Mouse (Mus musculus) heart, embryonic 12.5 days (tissue): Measurements from ENCODE around the gene Cox17. TPM values are rescaled to one million over a fixed set of nuclear protein-coding genes. Genes with fewer than 3 reads are reported as not detected.

ENCODE experiments used
- ATAC-seq: fragments of 200-750 bp; cut with Nextera tagmentation; 2 replicates; pipeline ENCODE4 v1.8.0; 2017; ENCODE audit warnings: moderate TSS enrichment, moderate library complexity; ENCODE audit not compliant: insufficient number of reproducible peaks, low FRiP score
- H3K27ac ChIP-seq: fragments of 300-500 bp; sonication (generic); 2 replicates; pipeline ENCODE4 v1.5.1; 2016; ENCODE audit warnings: mild to moderate bottlenecking, moderate library complexity; ENCODE audit not compliant: poor library complexity, severe bottlenecking
- H3K27me3 ChIP-seq: fragments of 300-500 bp; sonication (generic); replicated peaks from 2 replicates; pipeline ENCODE4 v1.6.1; 2016; ENCODE audit warnings: mild to moderate bottlenecking, moderate library complexity
- H3K36me3 ChIP-seq: fragments of 300-500 bp; sonication (generic); 2 replicates; pipeline ENCODE4 v1.6.1; 2016; ENCODE audit warnings: mild to moderate bottlenecking, moderate library complexity
- H3K4me1 ChIP-seq: fragments of 300-500 bp; sonication (generic); replicated peaks from 2 replicates; pipeline ENCODE4 v1.6.1; 2016; ENCODE audit warnings: mild to moderate bottlenecking
- H3K4me2 ChIP-seq: fragments of 300-500 bp; sonication (generic); 2 replicates; pipeline ENCODE4 v1.6.1; 2016; ENCODE audit warnings: mild to moderate bottlenecking, moderate library complexity
- H3K4me3 ChIP-seq: fragments of 300-500 bp; sonication (generic); 2 replicates; pipeline ENCODE4 v1.5.1; 2016; ENCODE audit warnings: mild to moderate bottlenecking
- H3K9ac ChIP-seq: fragments of 300-500 bp; sonication (generic); 2 replicates; pipeline ENCODE4 v1.6.1; 2016; ENCODE audit warnings: mild to moderate bottlenecking, moderate library complexity
- H3K9me3 ChIP-seq: fragments of 300-500 bp; sonication (generic); replicated peaks from 2 replicates; pipeline ENCODE4 v1.6.1; 2016; ENCODE audit warnings: mild to moderate bottlenecking, moderate library complexity
- WGBS: fragments of 180-500 bp; shearing (Covaris S2); methylation state at CpG from one replicate; pipeline ENCODE4 v1.1.7; 2016; 5-methylcytosine and 5-hydroxymethylcytosine counted together
- polyA plus RNA-seq: library from polyadenylated mRNA; unstranded; fragments of >200 nt; fragmentation: Nextera tagmentation; extraction: Ambion mirVana; gene quantifications from 2 replicates; pipeline ENCODE4 v1.2.1, GENCODE M21; 2016

Gene Cox17
- polyA plus RNA-seq, 1 experiment from 2014 or later, result 301 TPM

- Histone ChIP-seq H3K27me3 (no peaks in the 10 kb centered on the region), H3K4me1 (peaks cover 24% of the 10 kb centered on the region), H3K4me3 (no peak overlapping the region), H3K36me3 (no peaks in the 10 kb centered on the region), H3K4me2 (peak overlapping the region; percentile 36), H3K9ac (no peak overlapping the region), H3K27ac (peak overlapping the region; percentile 9; the same call in 1 of the 2 replicates), H3K9me3 (no peaks in the 10 kb centered on the region)
- no peak for ATAC-seq
- WGBS, result 64% methylated on average over 23 of the region's 23 CpGs
Observed at GRCm38 (mm10) chr16:38392126-38392894, 45.5 kb downstream of the Cox17 start.

DNA sequence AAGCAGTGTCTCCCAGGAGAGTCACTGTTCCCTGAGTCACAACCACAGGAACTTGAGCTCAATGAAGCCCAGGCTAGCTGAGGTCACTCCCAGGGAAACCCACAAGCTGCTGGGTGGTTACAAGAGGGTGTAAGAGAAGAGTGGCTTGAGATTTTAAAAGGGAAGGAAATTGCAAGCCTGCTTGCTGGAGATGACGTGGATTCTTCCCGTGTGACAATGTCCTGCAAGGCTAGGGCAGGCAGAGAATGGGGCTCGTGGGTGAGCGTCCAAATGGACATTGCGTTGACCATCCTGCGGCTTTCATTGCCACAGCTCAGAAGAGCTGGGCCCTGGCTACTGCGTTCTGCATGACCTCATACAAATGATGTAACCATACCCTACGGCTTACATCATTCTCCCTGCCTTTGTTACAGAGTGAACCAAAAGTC lies 47.4 kb downstream of the Cox17 start:
- H3K36me3 ChIP-seq, result no peaks in the 10 kb centered on the region
- no peaks in the 10 kb centered on the region for H3K27me3 ChIP-seq
- H3K4me2 ChIP-seq, result no peak overlapping the region
- 80% methylated on average over 8 of the region's 8 CpGs for WGBS
- H3K9ac ChIP-seq, result no peak overlapping the region
- H3K4me3 ChIP-seq, result no peak overlapping the region
- H3K4me1 ChIP-seq, result peaks cover 26% of the 10 kb centered on the region
- no peak for ATAC-seq
- H3K9me3 ChIP-seq, result no peaks in the 10 kb centered on the region
- H3K27ac ChIP-seq, result no peak overlapping the region

DNA sequence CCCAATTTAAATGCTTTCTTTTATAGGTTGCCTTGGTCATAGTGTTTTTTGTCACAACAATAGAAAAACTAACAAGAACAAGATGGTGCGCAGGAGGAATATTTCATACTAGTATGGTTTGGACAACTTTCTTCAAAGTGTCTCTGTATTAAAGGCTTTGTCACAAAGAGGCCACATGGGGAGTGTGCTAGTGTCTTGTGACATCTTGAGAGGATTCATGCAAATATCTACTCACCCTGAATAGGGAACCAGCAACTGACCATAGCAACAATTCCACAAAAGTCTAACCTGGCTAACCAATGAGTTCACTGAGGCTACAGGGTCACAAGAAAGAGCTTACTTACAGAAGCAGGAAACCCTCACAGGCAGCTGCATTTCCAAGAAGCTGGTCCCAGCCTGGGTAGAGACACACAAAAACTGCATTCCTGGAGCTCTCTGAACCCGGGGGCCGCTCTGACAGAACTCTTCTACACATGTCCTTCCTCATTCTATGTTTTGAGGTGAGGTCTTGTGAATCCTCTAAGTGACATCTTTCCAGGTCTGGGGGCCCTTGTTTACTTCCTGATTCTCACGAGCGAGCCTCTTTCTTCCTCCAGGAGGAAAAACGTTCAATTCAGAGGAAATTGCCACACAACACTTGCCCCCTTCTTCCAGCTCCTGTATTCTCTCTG lies 48.4 kb downstream of the Cox17 start:
- no peaks in the 10 kb centered on the region for H3K36me3 ChIP-seq
- H3K4me2 ChIP-seq, result no peak overlapping the region
- H3K4me1 ChIP-seq, result peaks cover 36% of the 10 kb centered on the region
- H3K4me3 ChIP-seq, result no peak overlapping the region
- 64% methylated on average over 6 of the region's 6 CpGs for WGBS
- no peak for ATAC-seq
- H3K27me3 ChIP-seq, result no peaks in the 10 kb centered on the region
- H3K27ac ChIP-seq, result no peak overlapping the region
- H3K9ac ChIP-seq, result no peak overlapping the region
- no peaks in the 10 kb centered on the region for H3K9me3 ChIP-seq

GRCm38 (mm10) chr16:38396155-38396554 lies 49.4 kb downstream of the Cox17 start:
- H3K27ac ChIP-seq, result no peak overlapping the region; the same call in 1 of the 2 replicates
- H3K4me2 ChIP-seq, result peak overlapping the region; percentile 50
- peaks cover 38% of the 10 kb centered on the region for H3K4me1 ChIP-seq
- no peaks in the 10 kb centered on the region for H3K27me3 ChIP-seq
- 36% methylated on average over 13 of the region's 13 CpGs for WGBS
- H3K4me3 ChIP-seq, result peak overlapping the region; percentile 10; the same call in 1 of the 2 replicates
- H3K9me3 ChIP-seq, result no peaks in the 10 kb centered on the region
- H3K36me3 ChIP-seq, result no peaks in the 10 kb centered on the region
- ATAC-seq, result no peak
- H3K9ac ChIP-seq, result no peak overlapping the region

DNA sequence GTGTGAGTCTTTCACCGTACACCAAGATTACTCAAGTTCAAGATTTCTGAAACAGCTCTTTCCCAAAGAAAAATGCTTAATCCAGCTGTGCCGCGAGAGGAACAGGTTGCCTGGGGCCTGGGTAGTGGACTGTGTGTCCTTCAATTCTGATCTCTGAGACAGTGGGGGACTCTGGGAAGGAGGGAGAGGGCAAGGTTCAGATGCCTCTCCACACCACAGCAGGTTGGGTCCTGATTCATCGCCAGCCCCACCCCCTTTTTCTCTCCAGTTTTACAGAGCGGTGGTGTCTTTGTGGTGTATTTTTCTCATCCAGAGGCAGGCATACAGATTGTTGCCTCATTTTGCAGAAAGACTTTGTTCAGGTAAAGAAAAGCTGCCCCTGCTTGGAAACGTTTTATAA lies 51.5 kb downstream of the Cox17 start:
- 89% methylated on average over 6 of the region's 6 CpGs for WGBS

DNA sequence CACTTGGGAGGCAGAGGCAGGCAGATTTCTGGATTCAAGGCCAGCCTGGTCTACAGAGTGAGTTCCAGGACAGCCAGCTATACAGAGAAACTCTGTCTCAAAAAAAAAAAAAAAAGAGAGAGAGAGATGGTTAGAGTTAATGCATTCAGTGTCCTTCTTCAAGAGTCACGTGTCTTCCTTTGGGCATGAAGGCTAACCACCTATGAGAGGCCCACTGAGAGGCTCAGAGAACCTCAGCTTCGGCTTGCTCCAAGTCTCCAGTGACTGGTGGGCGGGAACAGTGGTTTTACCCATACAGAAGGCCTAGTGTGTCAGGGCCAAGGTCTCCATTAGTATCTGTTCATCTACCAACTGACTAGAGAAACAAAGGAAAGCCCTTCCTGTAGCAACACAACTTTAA lies 52.3 kb downstream of the Cox17 start:
- no peak overlapping the region for H3K27ac ChIP-seq
- no peaks in the 10 kb centered on the region for H3K9me3 ChIP-seq
- no peak overlapping the region for H3K9ac ChIP-seq
- peaks cover 28% of the 10 kb centered on the region for H3K4me1 ChIP-seq
- H3K27me3 ChIP-seq, result no peaks in the 10 kb centered on the region
- peak overlapping the region; percentile 70 for H3K4me2 ChIP-seq
- WGBS, result 75% methylated on average over 3 of the region's 3 CpGs
- no peak for ATAC-seq
- no peak overlapping the region for H3K4me3 ChIP-seq
- H3K36me3 ChIP-seq, result no peaks in the 10 kb centered on the region

More for the DNA sequence above, 51.5 kb downstream of the Cox17 start:
- no peak for ATAC-seq
- Histone ChIP-seq H3K27ac (no peak overlapping the region), H3K27me3 (no peaks in the 10 kb centered on the region), H3K4me3 (no peak overlapping the region), H3K36me3 (no peaks in the 10 kb centered on the region), H3K4me1 (peaks cover 29% of the 10 kb centered on the region), H3K4me2 (no peak overlapping the region), H3K9ac (no peak overlapping the region), H3K9me3 (no peaks in the 10 kb centered on the region)

DNA sequence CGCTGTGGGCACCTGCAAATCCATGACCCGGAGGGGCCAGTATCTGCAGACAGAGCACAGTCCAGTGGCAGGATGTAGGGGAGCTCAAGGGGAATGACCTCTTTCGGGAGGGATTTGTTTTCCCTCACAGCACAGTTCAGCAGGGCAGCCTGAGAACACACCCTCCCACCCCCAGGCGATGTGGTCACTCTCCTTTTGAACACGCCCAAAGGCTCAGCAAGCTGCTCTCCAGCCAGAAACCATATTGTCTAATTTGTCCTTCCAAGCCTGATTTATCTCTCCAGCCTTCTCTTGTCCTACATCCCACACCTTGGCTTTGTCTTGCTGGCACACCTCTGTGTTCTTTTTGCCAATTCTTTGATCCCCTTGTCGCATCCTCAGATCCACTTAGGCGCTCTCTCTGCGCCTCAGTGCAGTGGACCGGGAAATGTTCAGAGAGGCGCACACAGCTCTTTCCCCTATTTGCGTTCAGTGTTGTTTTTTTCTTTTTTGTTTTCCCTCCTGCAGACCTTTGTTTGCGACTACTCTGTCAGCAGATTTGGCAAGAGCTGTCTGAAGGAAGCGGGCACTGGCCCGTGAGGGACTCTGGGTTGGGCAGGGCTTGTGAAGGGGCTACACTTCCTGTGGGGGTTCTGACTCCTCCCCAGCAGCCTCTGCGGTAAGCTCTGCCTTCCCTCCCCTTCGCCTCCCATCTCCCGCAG lies 52.9 kb downstream of the Cox17 start:
- H3K9me3 ChIP-seq, result no peaks in the 10 kb centered on the region
- H3K4me2 ChIP-seq, result peak overlapping the region; percentile 70
- no peaks in the 10 kb centered on the region for H3K36me3 ChIP-seq
- no peak overlapping the region for H3K27ac ChIP-seq
- H3K4me3 ChIP-seq, result peak overlapping the region; percentile 34
- peak overlapping the region; percentile 53 for H3K9ac ChIP-seq
- 16% methylated on average over 17 of the region's 17 CpGs for WGBS
- peak; percentile 78 for ATAC-seq
- H3K27me3 ChIP-seq, result no peaks in the 10 kb centered on the region
- peaks cover 27% of the 10 kb centered on the region for H3K4me1 ChIP-seq

GRCm38 (mm10) chr16:38400311-38400960 lies 53.6 kb downstream of the Cox17 start:
- peak overlapping the region; percentile 70 for H3K4me2 ChIP-seq
- H3K4me3 ChIP-seq, result peak overlapping the region; percentile 34
- H3K27me3 ChIP-seq, result no peaks in the 10 kb centered on the region
- H3K9ac ChIP-seq, result peak overlapping the region; percentile 53; the same call in 1 of the 2 replicates
- no peaks in the 10 kb centered on the region for H3K9me3 ChIP-seq
- no peak overlapping the region for H3K27ac ChIP-seq
- 73% methylated on average over 9 of the region's 9 CpGs for WGBS
- ATAC-seq, result 0 out of 2 replicates have a peak, but pooled peaks have one; percentile 19
- H3K4me1 ChIP-seq, result peaks cover 23% of the 10 kb centered on the region
- H3K36me3 ChIP-seq, result no peaks in the 10 kb centered on the region

- H3K4me1 ChIP-seq, result peaks cover 16% of the 10 kb centered on the region
- no peak for ATAC-seq
- H3K27ac ChIP-seq, result no peak overlapping the region
- H3K36me3 ChIP-seq, result no peaks in the 10 kb centered on the region
- no peaks in the 10 kb centered on the region for H3K9me3 ChIP-seq
- no peak overlapping the region for H3K9ac ChIP-seq
- H3K4me2 ChIP-seq, result no peak overlapping the region
- H3K4me3 ChIP-seq, result no peak overlapping the region
- 73% methylated on average over 6 of the region's 6 CpGs for WGBS
- H3K27me3 ChIP-seq, result no peaks in the 10 kb centered on the region
Observed at GRCm38 (mm10) chr16:38401468-38401867, 54.7 kb downstream of the Cox17 start.
